Mouse (Mus musculus) small intestine, adult 2 months (tissue): ENCODE results near the gene Golga2.

ENCODE experiments used
- CTCF ChIP-seq: fragments of 200-500 bp; IDR thresholded peaks from 2 replicates; pipeline ENCODE4 v1.5.1; 2012; ENCODE audit warnings: low read depth, mild to moderate bottlenecking, control low read depth, inconsistent platforms, low read length, moderate library complexity, mixed read lengths; ENCODE audit not compliant: insufficient replicate concordance, insufficient read length; ENCODE audit errors: extremely low read depth
- POLR2A ChIP-seq: fragments of 200-500 bp; IDR thresholded peaks from 2 replicates; pipeline ENCODE4 v1.6.1; 2012; ENCODE audit warnings: low read depth, mild to moderate bottlenecking, control low read depth, inconsistent platforms, low read length, moderate library complexity

GRCm38 (mm10) chr2:32344598-32345321, 57.6 kb downstream of the Golga2 start:
- TF ChIP-seq POLR2A (no peak), CTCF (no peak)
